Mouse (Mus musculus): ENCODE results near the gene Spata31d1a. TPM values are rescaled to one million over a fixed set of nuclear protein-coding genes. Genes with fewer than 3 reads are reported as not detected.

The Spata31d1a gene
- polyA plus RNA-seq (2012; ENCODE audit: low replicate concordance): not detected in 2 replicates

GRCm38 (mm10) chr13:59710230-59710629 lies at the start of gene Spata31d1a:
Gene Spata31d1a (minus strand): TSS chr13:59710330.

GRCm38 (mm10) chr13:59746711-59747110 lies 36.6 kb upstream of the Spata31d1a start, which contains the start of gene 1700014D04Rik:
Gene 1700014D04Rik (minus strand): TSS chr13:59746752.

GRCm38 (mm10) chr13:59731652-59732051 lies 21.5 kb upstream of the Spata31d1a start, which contains the start of gene Spata31d1d:
Gene Spata31d1d (minus strand): TSS chr13:59731752.

GRCm38 (mm10) chr13:59711984-59712383 lies 1.9 kb upstream of the Spata31d1a start, which contains the start of gene Spata31d1b:
Gene Spata31d1b (plus strand): TSS chr13:59712284.

GRCm38 (mm10) chr13:59694008-59694407 lies 16.1 kb downstream of the Spata31d1a start, which contains the start of gene 4921517D22Rik:
Gene 4921517D22Rik (minus strand): TSS chr13:59694108.

GRCm38 (mm10) chr13:59675151-59676011 lies 34.7 kb downstream of the Spata31d1a start, which contains the start of gene Golm1:
Gene Golm1 (minus strand): TSS chr13:59675811.

Other genes starting within 250 kb of the Spata31d1a start
- gene Agtpbp1, start 125.1 kb downstream of the Spata31d1a start, polyA plus RNA-seq (2012; ENCODE audit: low replicate concordance): 3.4 and 4.0 TPM in 2 replicates
- 3.2 and 9.2 TPM in 2 replicates for gene Naa35, start 125.1 kb downstream of the Spata31d1a start, polyA plus RNA-seq (2012; ENCODE audit: low replicate concordance)
- 7.7 and 10.0 TPM in 2 replicates for gene Golm1, start 34.5 kb downstream of the Spata31d1a start, polyA plus RNA-seq (2012; ENCODE audit: low replicate concordance)
- gene 4921517D22Rik, start 16.2 kb downstream of the Spata31d1a start, polyA plus RNA-seq (2012; ENCODE audit: low replicate concordance): not detected in 2 replicates
- gene Spata31d1b, start 2.0 kb upstream of the Spata31d1a start, polyA plus RNA-seq (2012; ENCODE audit: low replicate concordance): not detected in 2 replicates
- 0.10 and 0.11 TPM in 2 replicates for gene Spata31d1d, start 21.4 kb upstream of the Spata31d1a start, polyA plus RNA-seq (2012; ENCODE audit: low replicate concordance)
- 0.05 TPM in 1 of 2 replicates, not detected in the other for gene 1700014D04Rik, start 36.4 kb upstream of the Spata31d1a start, polyA plus RNA-seq (2012; ENCODE audit: low replicate concordance)
- gene Isca1, start 59.5 kb upstream of the Spata31d1a start, polyA plus RNA-seq (2012; ENCODE audit: low replicate concordance): 122 and 135 TPM in 2 replicates
- 11.8 TPM in 1 of 2 replicates, not detected in the other for gene Gm49354, start 71.9 kb upstream of the Spata31d1a start, polyA plus RNA-seq (2012; ENCODE audit: low replicate concordance)
- gene Tut7, start 112.8 kb upstream of the Spata31d1a start, polyA plus RNA-seq (2012; ENCODE audit: low replicate concordance): 37.5 and 56.9 TPM in 2 replicates